Mouse (Mus musculus) brain, embryonic 18.5 days (tissue): ENCODE measurements around the gene Nyap2.

ENCODE experiments used
- DNase-seq: peaks from one replicate; pipeline ENCODE4 v3.0.0-alpha.2; 2012; ENCODE audit warnings: low read depth, low spot score

Gene Nyap2

DNA sequence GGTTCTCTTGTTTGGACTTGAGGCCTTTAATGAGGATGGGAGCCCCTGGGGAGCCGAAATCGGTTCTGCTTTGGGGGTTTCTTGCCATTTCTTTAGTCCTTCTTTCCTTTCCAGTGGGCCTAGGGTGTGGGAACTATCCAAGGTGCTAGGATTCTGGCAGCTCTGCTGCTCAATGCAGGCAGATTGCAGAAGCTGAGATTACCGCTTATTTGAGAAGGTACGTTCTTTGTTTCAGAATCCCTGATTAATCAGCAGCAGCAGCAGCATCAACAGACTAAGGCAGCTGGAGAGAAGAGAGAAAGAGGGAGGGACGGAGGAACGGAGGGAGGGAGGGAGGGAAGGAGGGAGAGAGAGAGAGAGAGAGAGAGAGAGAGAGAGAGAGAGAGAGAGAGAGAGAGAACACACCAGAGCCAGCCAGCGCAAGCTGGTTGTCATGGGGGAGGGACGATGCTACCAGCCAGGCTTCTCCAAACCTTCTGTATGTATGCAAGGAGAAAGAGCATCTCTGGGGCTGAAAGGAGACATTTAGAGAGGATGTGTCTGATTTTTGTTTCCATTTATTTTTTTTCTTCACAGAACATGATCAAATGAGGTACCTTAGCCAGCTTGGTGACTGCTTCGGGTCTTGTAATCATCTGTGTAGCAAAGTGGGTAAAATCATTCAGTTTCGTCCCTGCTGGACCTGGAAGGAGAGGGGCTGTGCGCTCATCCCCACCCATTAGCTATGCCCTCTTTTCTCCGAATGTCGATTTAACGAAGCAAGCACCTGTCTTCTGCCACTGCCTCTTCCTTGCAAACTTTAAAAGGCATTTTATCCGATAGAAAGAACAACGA, at the start of gene Nyap2:
TSS of gene Nyap2 (plus strand) at position 120 of the 834 bp plus-strand sequence.
- peak; percentile 74 for DNase-seq

DNA sequence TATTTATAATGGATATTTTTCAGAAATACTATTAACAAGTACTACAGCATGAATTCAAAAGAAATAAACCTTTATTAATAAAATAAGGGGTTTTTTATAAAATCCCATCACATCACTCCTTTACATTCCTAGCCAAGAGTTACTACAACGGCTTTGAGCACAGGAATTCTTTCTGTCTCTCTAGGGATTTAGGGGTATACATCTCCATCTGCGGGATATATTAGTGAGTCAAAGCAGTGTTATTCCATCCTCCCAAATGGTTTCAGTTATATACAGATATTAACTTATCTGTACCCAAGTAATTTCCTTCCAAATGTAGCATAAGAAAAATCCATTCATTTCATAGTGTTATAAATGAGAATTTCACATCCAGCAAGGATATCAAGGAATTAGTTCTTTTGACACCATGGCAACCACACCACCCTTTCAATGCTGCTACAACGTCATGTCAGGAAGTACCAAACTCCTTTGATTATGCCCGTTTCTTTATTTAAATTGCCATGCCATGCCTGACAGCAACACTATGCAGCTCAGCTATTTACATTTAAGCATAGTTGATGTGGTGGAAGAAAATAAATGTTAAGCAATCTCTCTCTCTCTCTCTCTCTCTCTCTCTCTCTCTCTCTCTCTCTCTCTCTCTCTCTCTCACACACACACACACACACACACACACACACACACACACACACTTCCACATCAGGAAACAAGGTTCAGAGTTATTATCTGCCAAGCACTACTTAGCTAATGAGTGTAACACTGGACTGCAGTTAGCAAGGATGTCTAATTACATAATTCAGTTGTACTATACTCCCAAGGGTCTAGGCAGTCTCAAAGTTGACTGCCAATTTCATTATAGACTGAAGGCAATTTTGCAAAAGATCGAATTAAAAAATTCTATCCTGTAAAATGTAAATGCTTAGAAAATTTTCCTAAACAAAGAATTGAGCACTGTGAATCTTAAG, 33.6 kb upstream of the Nyap2 start:
- DNase-seq, result no peak

DNA sequence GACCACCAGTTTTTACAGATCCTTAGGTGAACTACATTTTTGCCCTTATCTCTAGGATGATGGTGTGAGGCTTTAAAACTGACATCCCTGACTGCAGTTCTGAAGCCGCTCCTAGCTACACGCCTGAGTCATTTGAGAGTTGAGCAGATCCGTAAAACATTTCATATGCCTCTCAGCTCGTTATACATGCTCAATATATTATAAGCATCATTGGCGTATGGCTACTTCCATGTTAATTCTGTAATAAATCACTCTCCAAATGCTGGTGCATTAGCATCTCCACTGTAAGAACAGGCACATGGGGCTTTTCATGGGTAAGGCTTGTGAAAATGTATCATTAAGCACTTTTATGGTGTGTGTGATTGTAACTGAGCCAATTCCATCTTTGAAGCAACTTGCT, 18.4 kb upstream of the Nyap2 start:
- DNase-seq, result no peak

DNA sequence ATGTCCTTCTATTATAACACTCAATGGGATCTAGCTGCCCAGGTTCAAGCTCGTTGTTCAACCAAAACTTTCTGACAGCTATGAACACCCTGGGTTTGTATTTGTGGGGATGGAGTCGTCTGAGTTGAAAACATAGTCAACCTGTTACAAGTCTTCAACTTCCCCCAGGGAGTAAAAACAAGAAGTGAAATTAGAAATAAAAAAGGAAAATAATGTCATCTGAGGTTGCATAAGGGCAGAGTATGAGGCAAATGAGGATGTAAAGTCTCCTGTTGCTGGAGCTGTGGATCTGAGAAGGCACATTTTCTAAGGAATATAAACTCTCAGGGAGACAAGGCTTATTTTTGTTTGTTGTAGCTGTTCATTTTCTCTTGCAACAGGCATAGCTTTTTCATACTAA, 17.9 kb upstream of the Nyap2 start:
- DNase-seq, result no peak

DNA sequence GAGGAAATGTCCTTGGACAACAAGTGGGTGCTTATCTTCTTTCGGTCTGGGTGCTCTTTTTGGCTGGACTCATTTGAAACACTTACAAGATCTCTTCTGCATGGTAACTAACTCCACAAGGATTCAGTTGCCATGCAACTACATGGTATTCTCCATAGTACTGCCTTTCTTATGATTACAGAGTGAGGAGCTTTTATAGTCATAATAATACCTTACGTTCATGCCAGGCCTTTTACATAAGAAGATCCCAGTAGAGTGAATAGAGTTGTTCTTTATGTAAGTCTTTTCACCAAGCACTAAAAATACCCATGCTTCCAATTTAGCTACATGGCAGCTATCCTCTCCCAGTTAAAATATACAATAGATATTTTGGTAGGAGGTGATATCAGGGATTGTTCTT, 13.9 kb upstream of the Nyap2 start:
- DNase-seq, result no peak

DNA sequence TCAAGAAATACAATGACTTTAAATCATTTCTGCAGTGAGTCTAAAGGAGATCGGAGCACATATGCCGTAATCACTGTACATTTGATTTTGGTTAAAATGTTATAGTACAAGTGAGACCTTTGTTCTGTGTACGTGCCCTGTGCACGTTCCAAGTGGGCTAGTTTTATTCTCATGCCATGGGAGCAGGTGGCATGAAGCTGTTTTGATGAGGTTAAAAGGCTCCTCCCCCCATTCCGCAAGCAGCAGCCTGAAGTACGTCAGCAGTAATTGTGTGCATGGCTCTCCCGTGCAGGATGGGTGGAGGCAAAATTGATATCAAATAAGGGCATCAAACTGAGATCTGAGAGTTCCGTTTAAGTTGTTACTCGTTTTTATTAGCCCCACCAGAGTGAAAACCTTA, 491 bp upstream of the Nyap2 start:
- DNase-seq, result peak; percentile 68

DNA sequence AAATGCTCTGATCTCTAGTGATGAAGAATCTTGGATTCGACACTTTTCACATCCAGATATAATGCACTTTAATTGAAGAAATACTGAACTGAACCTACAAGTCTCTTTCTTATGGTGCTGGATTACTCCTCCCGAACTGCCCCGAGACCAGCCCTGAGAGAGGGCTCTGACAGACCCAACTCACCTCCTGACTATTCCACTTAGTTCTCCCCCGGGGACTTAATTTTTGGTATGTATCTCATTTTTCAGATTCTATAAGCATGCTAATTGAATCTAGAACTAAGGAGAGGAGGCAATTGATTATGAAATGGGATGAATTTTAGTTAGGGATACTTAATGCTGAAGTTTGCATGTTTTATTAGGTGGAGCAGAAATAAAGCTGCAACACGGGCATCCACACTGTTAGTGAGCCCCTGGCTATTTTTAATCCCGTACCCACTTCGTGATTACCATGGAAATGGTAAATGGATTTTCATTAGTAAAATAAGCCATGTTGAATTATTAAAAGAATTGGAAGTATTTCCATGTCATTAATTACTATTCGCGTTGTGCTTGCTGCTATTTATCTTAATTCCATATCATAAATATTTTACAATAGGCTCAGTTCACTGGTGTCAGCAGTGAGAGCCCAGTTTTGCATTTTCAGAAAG, 1.0 kb downstream of the Nyap2 start:
- DNase-seq, result no peak

DNA sequence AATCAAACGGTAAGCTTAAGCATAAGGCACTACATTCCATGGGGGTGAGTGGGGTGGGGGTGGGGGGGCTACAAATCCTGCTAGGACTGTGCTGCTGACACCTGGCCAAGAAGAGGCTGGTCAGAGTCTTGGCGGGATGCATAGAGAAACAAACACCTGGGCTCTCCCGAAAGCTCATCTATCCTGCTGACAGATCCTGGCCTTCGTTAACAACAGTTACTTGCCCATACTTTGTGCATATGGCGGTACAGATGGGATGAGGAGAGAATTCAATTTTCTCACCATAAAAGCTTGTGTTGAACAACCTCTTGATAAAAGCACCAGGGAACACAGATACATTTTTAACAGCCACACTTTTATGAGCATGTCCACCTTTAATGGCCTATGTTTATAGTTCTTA, 10.7 kb downstream of the Nyap2 start:
- no peak for DNase-seq

DNA sequence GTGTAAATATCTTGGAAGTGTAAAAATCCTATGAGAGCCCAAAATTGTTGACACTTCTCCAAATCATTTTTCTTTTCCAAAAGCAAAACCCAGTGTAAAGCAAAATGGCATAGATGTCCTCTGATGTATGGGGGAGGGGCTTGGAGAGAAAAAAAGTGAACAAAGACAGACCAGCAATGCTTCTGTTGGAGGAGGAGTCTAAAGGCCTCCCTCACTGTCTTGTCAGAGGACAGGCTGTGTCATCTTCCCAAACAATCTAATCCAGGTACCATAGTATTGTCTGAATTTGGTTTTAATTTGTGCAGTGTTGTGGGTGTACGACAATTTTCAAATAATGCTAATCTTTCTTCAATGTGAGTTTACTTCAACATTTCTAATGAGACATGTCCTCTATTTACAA, 13.7 kb downstream of the Nyap2 start:
- no peak for DNase-seq

DNA sequence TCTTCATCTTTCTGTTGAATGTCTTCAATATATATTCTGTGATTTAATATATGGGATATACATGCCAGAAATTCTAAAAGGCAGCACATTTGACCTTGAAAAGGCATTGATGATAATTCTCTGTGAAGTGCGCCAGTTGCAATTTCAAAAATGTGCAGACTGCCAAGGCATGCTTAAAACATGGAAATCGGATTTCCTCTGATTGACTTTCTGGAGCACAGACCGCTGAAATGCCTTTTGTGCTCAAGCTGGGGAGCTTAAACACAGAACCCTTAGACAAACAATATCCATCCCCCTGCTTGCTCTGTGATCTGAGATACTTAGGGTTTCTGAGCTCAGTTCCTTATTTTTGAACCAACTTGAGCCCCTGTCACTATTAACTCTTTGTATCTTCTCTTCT, 14.2 kb downstream of the Nyap2 start:
- no peak for DNase-seq

DNA sequence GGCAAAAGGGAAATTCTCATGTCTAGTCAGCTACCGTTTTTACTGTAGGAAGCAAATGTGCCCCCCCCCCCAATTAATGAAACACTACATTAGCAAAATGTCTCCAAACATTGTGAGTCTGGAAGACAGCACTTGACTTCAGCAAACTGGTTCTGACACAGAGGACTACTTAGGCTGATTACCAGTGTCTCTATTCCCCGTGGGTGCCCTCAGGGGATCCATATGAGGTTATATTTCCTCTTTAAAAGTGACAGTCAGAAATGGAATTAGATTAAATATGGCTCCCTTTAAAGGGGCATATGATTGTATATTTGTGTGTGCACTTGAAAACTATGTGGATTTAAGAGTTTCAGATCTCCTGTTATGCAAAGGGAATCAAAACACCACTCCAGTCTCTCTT, 15.3 kb downstream of the Nyap2 start:
- DNase-seq, result no peak

DNA sequence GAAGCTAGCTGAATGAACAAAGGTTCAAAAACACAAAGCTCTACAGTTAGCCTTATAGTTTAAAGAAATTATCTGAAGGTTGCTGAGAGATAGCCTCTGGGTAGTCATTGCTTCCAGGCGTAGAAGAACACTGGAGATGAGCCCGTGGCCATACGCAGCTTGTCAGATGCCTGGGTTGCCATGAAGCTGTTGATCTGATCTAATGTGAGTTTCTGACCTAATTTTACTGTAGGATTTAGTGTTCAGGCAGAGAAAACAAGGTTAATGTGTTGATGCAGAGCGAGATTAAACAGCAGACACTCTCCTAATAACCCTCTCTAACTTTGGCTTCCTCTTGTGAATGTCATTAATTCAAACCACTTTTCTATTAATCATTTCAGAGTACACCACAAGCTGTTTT, 16.1 kb downstream of the Nyap2 start:
- DNase-seq, result no peak

DNA sequence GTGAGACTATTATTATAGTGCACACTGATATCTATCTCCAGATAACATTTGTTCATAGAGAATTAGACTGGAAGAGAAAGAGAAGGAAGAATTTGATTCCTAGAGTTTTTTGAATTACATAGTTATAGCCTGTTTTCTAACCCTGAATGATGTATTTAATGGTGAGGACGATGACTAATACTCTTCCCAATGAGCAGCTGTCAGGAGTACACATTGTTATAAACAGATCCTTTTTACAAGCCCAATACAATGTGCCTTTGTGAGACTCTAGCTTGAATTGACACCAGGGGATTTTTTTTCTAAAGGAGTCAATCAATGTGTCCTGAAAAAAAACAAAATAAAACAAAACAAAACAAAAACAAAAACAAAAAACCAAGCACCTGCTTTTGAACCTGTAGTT, 22.2 kb downstream of the Nyap2 start:
- no peak for DNase-seq

DNA sequence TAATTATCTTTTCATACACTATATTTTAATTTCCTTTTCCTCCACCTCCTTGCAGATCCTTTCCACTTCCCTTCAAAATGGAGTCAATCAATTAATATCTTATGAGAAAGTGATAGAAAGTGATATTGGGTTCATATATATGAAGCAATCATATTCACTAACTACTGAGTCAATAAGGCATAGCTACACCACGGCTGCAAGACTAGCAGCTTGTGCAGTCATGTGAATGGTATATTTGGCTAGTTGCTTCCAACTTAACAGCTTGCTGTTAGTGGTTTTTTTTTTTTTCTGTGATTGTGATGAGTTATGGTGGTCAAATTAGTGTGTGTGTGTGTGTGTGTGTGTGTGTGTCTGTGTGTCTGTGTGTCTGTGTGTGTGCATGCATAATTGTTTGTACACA, 25.0 kb downstream of the Nyap2 start:
- no peak for DNase-seq

DNA sequence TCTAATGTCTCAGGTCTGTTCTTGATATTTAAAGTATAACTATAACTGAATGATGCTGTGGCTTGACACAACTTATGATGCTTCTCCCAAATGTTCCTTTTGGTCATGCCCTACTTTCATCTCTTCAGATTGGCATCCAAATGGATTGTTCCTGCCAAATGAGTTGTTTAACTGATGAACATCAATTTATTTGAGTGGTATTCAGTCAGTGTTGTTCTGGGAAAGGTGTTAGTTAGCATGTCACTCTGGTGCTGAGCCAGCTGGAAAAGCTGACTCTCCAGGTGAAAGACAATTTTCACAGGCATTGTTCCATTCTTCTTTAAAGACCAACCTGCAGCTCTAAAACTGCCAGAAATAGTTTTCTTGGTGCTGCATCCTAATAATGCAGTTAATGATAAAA, 43.0 kb downstream of the Nyap2 start:
- DNase-seq, result no peak

DNA sequence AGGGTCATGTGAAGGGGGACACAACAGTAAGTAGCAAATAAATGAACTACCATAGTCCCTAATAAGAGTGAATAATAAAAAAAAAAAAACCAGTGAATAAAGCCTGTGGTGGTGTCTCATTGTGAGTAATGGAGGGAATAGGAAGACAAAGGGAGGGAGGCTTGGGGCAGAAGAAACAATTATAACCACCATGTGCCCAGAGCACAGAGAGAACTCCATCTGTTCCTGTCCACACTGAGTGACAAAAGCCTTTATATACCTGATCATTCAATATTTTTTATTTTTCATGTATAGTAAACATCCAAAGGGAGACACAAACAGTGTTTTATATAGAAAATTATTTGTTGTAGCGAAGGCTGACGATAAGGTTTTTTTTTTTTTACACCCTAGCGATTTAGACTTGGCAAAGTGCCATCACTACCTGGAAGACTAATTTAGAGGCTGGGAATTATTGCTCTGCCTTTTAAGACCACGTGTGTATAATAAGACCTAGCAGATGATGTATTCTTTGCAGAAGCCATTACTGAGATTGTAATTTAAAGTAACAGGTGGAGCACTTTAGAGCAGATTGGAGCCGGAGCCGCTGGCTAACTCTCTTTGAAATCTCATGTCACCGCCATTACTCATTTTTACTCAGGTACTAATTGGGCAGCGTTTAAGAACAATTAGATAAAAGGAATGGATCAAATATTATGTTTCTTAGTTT, 55.4 kb downstream of the Nyap2 start:
- no peak for DNase-seq

DNA sequence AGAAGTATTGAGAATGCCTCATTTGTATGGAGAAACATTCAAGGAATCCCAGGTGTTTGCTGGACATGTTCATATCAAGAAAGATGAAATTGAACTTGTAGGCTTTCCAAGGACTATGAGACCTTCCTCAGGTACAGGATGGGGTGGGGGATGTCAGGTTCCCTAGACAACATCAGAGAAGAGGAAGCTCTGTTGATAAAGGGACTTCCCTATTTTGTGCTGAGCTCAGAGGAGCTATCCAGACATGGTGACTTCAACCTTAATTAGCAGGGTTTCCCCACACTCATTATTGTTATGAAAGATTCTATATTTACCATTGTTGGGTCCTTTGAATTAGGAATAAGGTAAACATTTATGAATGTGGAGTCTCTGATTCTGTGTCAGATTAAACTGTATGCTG, 67.1 kb downstream of the Nyap2 start:
- DNase-seq, result no peak

DNA sequence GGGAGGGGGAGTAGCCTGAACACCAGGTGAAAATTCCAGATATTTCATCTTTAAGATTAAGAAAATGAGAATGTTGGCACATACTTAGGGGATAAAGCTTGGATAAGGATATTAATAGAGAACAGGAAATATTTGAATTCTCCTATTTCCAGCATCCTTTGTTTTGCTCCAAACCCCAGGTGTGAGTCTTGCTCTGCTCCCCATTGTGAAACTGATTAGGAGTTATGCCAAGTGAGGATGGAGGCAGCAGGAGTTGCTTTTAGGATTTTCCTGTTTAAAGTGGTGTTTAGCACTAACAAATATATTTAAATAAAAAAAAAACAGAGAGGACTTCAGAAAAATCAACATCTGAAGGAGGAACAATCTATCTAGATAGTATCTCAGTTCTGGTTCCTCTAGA, 68.8 kb downstream of the Nyap2 start:
- no peak for DNase-seq

DNA sequence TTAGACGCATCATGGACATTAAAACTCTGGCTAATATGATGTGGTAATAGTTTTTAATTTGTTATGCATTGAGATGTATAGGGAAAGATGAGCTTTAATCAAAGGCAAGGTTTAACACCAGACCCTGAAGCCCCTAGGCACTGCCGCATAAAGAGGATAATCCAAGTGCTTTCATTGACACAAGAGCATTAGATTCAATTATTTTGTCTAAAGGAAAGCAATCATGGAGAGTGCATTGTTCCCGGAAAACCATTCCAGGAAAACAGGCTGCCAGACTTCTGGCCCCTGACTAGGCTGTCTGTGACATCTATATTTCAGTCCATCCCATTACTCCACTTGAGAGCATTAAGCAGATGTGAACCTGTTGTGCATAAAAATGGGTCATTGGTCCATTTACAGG, 92.5 kb downstream of the Nyap2 start:
- DNase-seq, result no peak

DNA sequence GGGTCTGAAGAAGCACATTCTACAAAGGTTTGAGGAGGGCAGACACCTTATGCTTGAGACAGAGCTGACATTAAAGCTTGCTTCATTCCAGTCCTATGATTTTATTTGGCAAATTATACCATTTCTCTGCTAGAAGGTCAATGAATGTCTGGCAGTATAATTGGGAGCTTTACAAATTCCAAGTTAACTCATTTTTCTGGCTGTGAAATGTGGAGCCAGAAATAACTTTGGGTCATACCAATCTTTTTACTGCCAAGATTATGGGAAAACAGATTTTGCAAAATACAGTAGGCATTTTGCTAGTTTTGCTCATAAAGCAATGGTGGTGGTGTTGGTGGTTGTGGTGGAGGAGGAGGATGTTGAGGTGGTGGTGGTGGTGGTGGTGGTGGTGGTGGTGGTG, 96.0 kb downstream of the Nyap2 start:
- peak; percentile 6 for DNase-seq

DNA sequence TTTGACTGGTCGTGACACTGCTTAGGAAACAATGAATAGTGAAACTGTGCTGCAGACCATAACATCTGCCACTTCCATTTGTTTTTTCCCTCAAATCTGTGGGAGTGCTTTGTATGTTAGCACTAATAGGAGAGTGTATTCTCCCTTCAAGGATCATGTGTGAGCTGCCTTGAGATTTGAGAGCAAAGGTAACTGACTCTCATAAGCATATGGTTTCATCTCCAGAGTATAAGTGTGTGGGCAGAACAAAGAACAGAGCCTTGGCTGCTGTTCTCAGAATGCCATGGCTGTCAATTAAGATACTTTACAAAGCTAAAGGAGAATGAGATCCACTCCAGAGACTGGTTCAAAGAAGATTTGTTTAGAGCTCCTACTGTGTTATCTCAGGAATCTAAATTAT, 96.6 kb downstream of the Nyap2 start:
- no peak for DNase-seq

DNA sequence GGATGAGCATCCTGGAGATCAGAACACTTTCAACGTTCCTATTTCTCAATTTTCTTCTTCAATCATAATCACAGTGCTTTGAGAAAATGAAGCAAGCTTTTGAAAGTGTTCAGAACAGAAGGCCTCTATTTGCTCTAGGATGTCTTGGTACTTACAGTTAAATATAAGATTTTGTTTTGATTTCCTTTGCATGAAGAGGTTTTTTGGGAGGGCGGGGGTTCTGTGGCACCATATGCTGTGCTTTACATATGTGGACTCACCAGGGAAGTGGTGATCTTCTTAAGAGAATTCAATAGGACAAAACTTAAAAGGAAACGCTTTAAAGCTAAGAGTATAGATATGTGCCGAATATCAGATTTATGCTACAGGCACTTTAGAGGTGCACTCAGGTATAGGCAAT, 103.0 kb downstream of the Nyap2 start:
- DNase-seq, result no peak
